Mouse (Mus musculus) MEL (cell line): ENCODE measurements at regions not wholly inside any gene's neighbourhood (a gene's known extent, or its start where the extent isn't known, plus 50 kb on each side); places are given as distances from the start of the nearest gene placed in this dataset.

Source experiments
- DNase-seq: peaks from one replicate; pipeline ENCODE4 v3.0.0; 2011; ENCODE audit warnings: low read depth, low spot score
- H3K27ac ChIP-seq: 2 replicates; pipeline ENCODE4 v1.5.1; 2012; ENCODE audit warnings: low read depth, mild to moderate bottlenecking, control low read depth, low read length, moderate library complexity; ENCODE audit not compliant: control insufficient read depth
- H3K27me3 ChIP-seq, 2 experiments: fragments of 150-350 bp in 1 of 2; sonication (generic) in 1 of 2; 2 replicates each; pipeline ENCODE4 v1.6.1; 2012; ENCODE audit warnings: low read length in 2 of 2, mild to moderate bottlenecking in 2 of 2, improper control_type of control experiment in 1 of 2, moderate library complexity in 1 of 2; ENCODE audit not compliant: insufficient read depth in 2 of 2, control insufficient read depth in 1 of 2
- H3K36me3 ChIP-seq, 2 experiments: 2 replicates each; pipeline ENCODE4 v1.6.1; 2012 to 2014; ENCODE audit warnings: low read length in 2 of 2, improper control_type of control experiment in 1 of 2, inconsistent platforms in 1 of 2, mild to moderate bottlenecking in 1 of 2; ENCODE audit not compliant: insufficient read depth in 2 of 2, control insufficient read depth in 1 of 2
- H3K4me1 ChIP-seq, 2 experiments: fragments of 150-350 bp in 1 of 2; sonication (generic) in 1 of 2; 2 replicates each; pipeline ENCODE4 v1.6.1; 2012; ENCODE audit warnings: low read length in 2 of 2, improper control_type of control experiment in 1 of 2, mild to moderate bottlenecking in 1 of 2; ENCODE audit not compliant: insufficient read depth in 2 of 2, control insufficient read depth in 1 of 2
- H3K4me3 ChIP-seq, 2 experiments: fragments of 150-350 bp in 1 of 2; sonication (generic) in 1 of 2; 2 replicates each; pipeline ENCODE4 v1.5.1; 2012; ENCODE audit warnings: low read depth in 2 of 2, low read length in 2 of 2, mild to moderate bottlenecking in 2 of 2, moderate library complexity in 2 of 2, control low read depth in 1 of 2, improper control_type of control experiment in 1 of 2; ENCODE audit not compliant: control insufficient read depth in 1 of 2, insufficient read depth in 1 of 2
- H3K79me2 ChIP-seq: 2 replicates; pipeline ENCODE4 v1.6.1; 2012; ENCODE audit warnings: mild to moderate bottlenecking, low read length, moderate library complexity; ENCODE audit not compliant: control insufficient read depth, poor library complexity, insufficient read depth
- H3K9ac ChIP-seq: 2 replicates; pipeline ENCODE4 v1.6.1; 2012; ENCODE audit warnings: low read depth, mild to moderate bottlenecking, control low read depth, low read length, moderate library complexity; ENCODE audit not compliant: control insufficient read depth, poor library complexity, severe bottlenecking
- H3K9me3 ChIP-seq: fragments of 150-350 bp; sonication (generic); replicated peaks from 2 replicates; pipeline ENCODE4 v1.6.1; 2012; ENCODE audit warnings: mild to moderate bottlenecking, low read length, improper control_type of control experiment, moderate library complexity; ENCODE audit not compliant: insufficient read depth
- BHLHE40 ChIP-seq: IDR thresholded peaks from 2 replicates; pipeline ENCODE4 v1.6.1; 2012; ENCODE audit warnings: low read depth, mild to moderate bottlenecking, inconsistent platforms, low read length, improper control_type of control experiment, borderline replicate concordance
- CHD2 ChIP-seq: IDR thresholded peaks from 2 replicates; pipeline ENCODE4 v1.6.1; 2011; ENCODE audit warnings: low read length, improper control_type of control experiment
- CTCF ChIP-seq, 3 experiments: IDR thresholded peaks in 2 of 3; conservative IDR thresholded peaks in 1 of 3; 2 replicates each; pipeline ENCODE4 v1.5.1; 2011 to 2012; ENCODE audit warnings: low read length in 3 of 3, low read depth in 2 of 3, mild to moderate bottlenecking in 2 of 3, improper control_type of control experiment in 1 of 3, inconsistent platforms in 1 of 3, mixed read lengths in 1 of 3, moderate library complexity in 1 of 3; ENCODE audit not compliant: control insufficient read depth in 1 of 3, insufficient read depth in 1 of 3, poor library complexity in 1 of 3, severe bottlenecking in 1 of 3
- E2F4 ChIP-seq: IDR thresholded peaks from 2 replicates; pipeline ENCODE4 v1.6.1; 2011; ENCODE audit warnings: low read depth, low read length, improper control_type of control experiment, borderline replicate concordance
- ELF1 ChIP-seq: IDR thresholded peaks from 2 replicates; pipeline ENCODE4 v1.6.1; 2014; ENCODE audit warnings: low read depth, mild to moderate bottlenecking, inconsistent platforms, low read length, improper control_type of control experiment, moderate library complexity
- EP300 ChIP-seq, 2 experiments: IDR thresholded peaks; 2 replicates each; pipeline ENCODE4 v1.6.1; 2011; ENCODE audit warnings: improper control_type of control experiment in 2 of 2, low read length in 2 of 2, low read depth in 1 of 2, mild to moderate bottlenecking in 1 of 2
- ETS1 ChIP-seq: IDR thresholded peaks from 2 replicates; pipeline ENCODE4 v1.6.1; 2012; ENCODE audit warnings: low read depth, mild to moderate bottlenecking, inconsistent platforms, low read length, improper control_type of control experiment, moderate library complexity
- GABPA ChIP-seq: IDR thresholded peaks from 2 replicates; pipeline ENCODE4 v1.6.1; 2012; ENCODE audit warnings: low read depth, mild to moderate bottlenecking, inconsistent platforms, low read length, improper control_type of control experiment, moderate library complexity
- JUND ChIP-seq: IDR thresholded peaks from 2 replicates; pipeline ENCODE4 v1.6.1; 2011; ENCODE audit warnings: low read depth, mild to moderate bottlenecking, improper control_type of control experiment, low read length
- KAT2A ChIP-seq: conservative IDR thresholded peaks from 2 replicates; pipeline ENCODE4 v1.6.1; 2012; ENCODE audit warnings: low read depth, low read length, improper control_type of control experiment, inconsistent platforms
- MAFK ChIP-seq: IDR thresholded peaks from 2 replicates; pipeline ENCODE4 v1.6.1; 2011; ENCODE audit warnings: low read depth, mild to moderate bottlenecking, low read length, improper control_type of control experiment, borderline replicate concordance
- MAX ChIP-seq: IDR thresholded peaks from 2 replicates; pipeline ENCODE4 v1.6.1; 2011; ENCODE audit warnings: low read length, improper control_type of control experiment
- MAZ ChIP-seq: IDR thresholded peaks from 2 replicates; pipeline ENCODE4 v1.6.1; 2012; ENCODE audit warnings: low read depth, mild to moderate bottlenecking, inconsistent platforms, low read length, improper control_type of control experiment
- MEF2A ChIP-seq: IDR thresholded peaks from 2 replicates; pipeline ENCODE4 v1.6.1; 2014; ENCODE audit warnings: low read depth, mild to moderate bottlenecking, inconsistent platforms, low read length, improper control_type of control experiment; ENCODE audit not compliant: poor library complexity, insufficient replicate concordance, severe bottlenecking; ENCODE audit errors: extremely low read depth
- MXI1 ChIP-seq: IDR thresholded peaks from 2 replicates; pipeline ENCODE4 v1.6.1; 2011; ENCODE audit warnings: mild to moderate bottlenecking, low read depth, low read length, improper control_type of control experiment
- NELFE ChIP-seq: IDR thresholded peaks from 2 replicates; pipeline ENCODE4 v1.6.1; 2011; ENCODE audit warnings: low read depth, low read length, improper control_type of control experiment
- POLR2A ChIP-seq, 2 experiments: IDR thresholded peaks; 2 replicates each; pipeline ENCODE4 v1.6.1; 2011 to 2012; ENCODE audit warnings: low read length in 2 of 2, mild to moderate bottlenecking in 2 of 2, control low read depth in 1 of 2, improper control_type of control experiment in 1 of 2, low read depth in 1 of 2, moderate library complexity in 1 of 2; ENCODE audit not compliant: control insufficient read depth in 1 of 2, insufficient read depth in 1 of 2, poor library complexity in 1 of 2
- POLR2AphosphoS2 ChIP-seq: IDR thresholded peaks from 2 replicates; pipeline ENCODE4 v1.6.1; 2011; ENCODE audit warnings: low read length, improper control_type of control experiment
- POLR2AphosphoS5 ChIP-seq: IDR thresholded peaks from 2 replicates; pipeline ENCODE4 v1.6.1; 2012; ENCODE audit warnings: low read depth, borderline replicate concordance, mild to moderate bottlenecking, inconsistent platforms, low read length, moderate library complexity, mixed read lengths
- RAD21 ChIP-seq: IDR thresholded peaks from 2 replicates; pipeline ENCODE4 v1.6.1; 2011; ENCODE audit warnings: mild to moderate bottlenecking, low read depth, low read length, improper control_type of control experiment
- SIN3A ChIP-seq: IDR thresholded peaks from 2 replicates; pipeline ENCODE4 v1.6.1; 2012; ENCODE audit warnings: low read length, improper control_type of control experiment, inconsistent platforms
- SMC3 ChIP-seq: IDR thresholded peaks from 2 replicates; pipeline ENCODE4 v1.6.1; 2011; ENCODE audit warnings: low read depth, low read length, improper control_type of control experiment
- TAL1 ChIP-seq: IDR thresholded peaks from 2 replicates; pipeline ENCODE4 v1.6.1; 2012; ENCODE audit warnings: mild to moderate bottlenecking, inconsistent platforms, low read length, moderate library complexity, mixed read lengths
- TBP ChIP-seq: IDR thresholded peaks from 2 replicates; pipeline ENCODE4 v1.8.0; 2011; ENCODE audit warnings: low read depth, low read length, improper control_type of control experiment
- UBTF ChIP-seq: IDR thresholded peaks from 2 replicates; pipeline ENCODE4 v1.6.1; 2012; ENCODE audit warnings: low read depth, mild to moderate bottlenecking, inconsistent platforms, low read length, improper control_type of control experiment, moderate library complexity, borderline replicate concordance; ENCODE audit not compliant: insufficient read depth
- USF1 ChIP-seq: IDR thresholded peaks from 2 replicates; pipeline ENCODE4 v1.6.1; 2014; ENCODE audit warnings: low read depth, mild to moderate bottlenecking, inconsistent platforms, low read length, improper control_type of control experiment, moderate library complexity
- USF2 ChIP-seq, 2 experiments: IDR thresholded peaks; 2 replicates each; pipeline ENCODE4 v1.6.1; 2011 to 2012; ENCODE audit warnings: improper control_type of control experiment in 2 of 2, low read length in 2 of 2, borderline replicate concordance in 1 of 2, inconsistent platforms in 1 of 2, low read depth in 1 of 2, mild to moderate bottlenecking in 1 of 2; ENCODE audit not compliant: insufficient read depth in 1 of 2
- ZC3H11A ChIP-seq: IDR thresholded peaks from 2 replicates; pipeline ENCODE4 v1.6.1; 2012; ENCODE audit warnings: low read depth, mild to moderate bottlenecking, inconsistent platforms, low read length, improper control_type of control experiment
- ZKSCAN1 ChIP-seq: IDR thresholded peaks from 2 replicates; pipeline ENCODE4 v1.6.1; 2012; ENCODE audit warnings: low read depth, mild to moderate bottlenecking, inconsistent platforms, low read length, improper control_type of control experiment, moderate library complexity

GRCm38 (mm10) chr1:13980273-13980672, 2112.9 kb downstream of the 4930444P10Rik start:
- Histone ChIP-seq H3K79me2 (no peaks in the 10 kb centered on the region), H3K4me1 (no peaks in the 10 kb centered on the region), H3K36me3 (no peaks in the 10 kb centered on the region), H3K9me3 (no peaks in the 10 kb centered on the region), H3K9ac (no peak overlapping the region), H3K27ac (no peak overlapping the region), H3K27me3 (no peaks in the 10 kb centered on the region), H3K4me3 (no peak overlapping the region)
- TF ChIP-seq MAFK (no peak), ZKSCAN1 (no peak), POLR2AphosphoS5 (no peak), ELF1 (no peak), MAX (no peak), POLR2AphosphoS2 (no peak), CTCF (IDR thresholded peaks at IDR 0.05 in 2 of 3, conservative IDR thresholded peaks at IDR 0.05 in 1 of 3; ENCODE audit: control insufficient read depth in 1 of 3, insufficient read depth in 1 of 3, low read depth in 2 of 3, low read length in 3 of 3, poor library complexity in 1 of 3, severe bottlenecking in 1 of 3) (no peak), MAZ (no peak), GABPA (no peak), POLR2A (IDR thresholded peaks at IDR 0.05; ENCODE audit: control insufficient read depth in 1 of 2, insufficient read depth in 1 of 2, low read depth in 1 of 2, low read length in 2 of 2, poor library complexity in 1 of 2) (no peak), MEF2A (no peak), UBTF (no peak), ETS1 (no peak), E2F4 (no peak), CHD2 (no peak), NELFE (no peak), BHLHE40 (no peak), SIN3A (no peak), USF2 (IDR thresholded peaks at IDR 0.05; ENCODE audit: borderline replicate concordance in 1 of 2, insufficient read depth in 1 of 2, low read depth in 1 of 2, low read length in 2 of 2) (no peak)
- no peak for DNase-seq

- Histone ChIP-seq H3K9ac (no peak overlapping the region), H3K79me2 (no peaks in the 10 kb centered on the region), H3K27me3 (no peaks in the 10 kb centered on the region), H3K4me1 (no peaks in the 10 kb centered on the region), H3K9me3 (no peaks in the 10 kb centered on the region), H3K36me3 (no peaks in the 10 kb centered on the region), H3K4me3 (no peak overlapping the region), H3K27ac (no peak overlapping the region)
- TF ChIP-seq TBP (no peak), EP300 (IDR thresholded peaks at IDR 0.05; ENCODE audit: low read depth in 1 of 2, low read length in 2 of 2) (no peak), TAL1 (no peak), ZC3H11A (no peak), CHD2 (no peak), UBTF (no peak), BHLHE40 (no peak), MAFK (no peak), SIN3A (no peak), USF1 (no peak), SMC3 (no peak), NELFE (no peak), MXI1 (no peak), E2F4 (no peak), JUND (no peak), RAD21 (no peak), KAT2A (no peak), MAX (no peak)
- DNase-seq, result no peak
Observed at GRCm38 (mm10) chr1:13978640-13979039, 2114.5 kb downstream of the 4930444P10Rik start.
